Mouse (Mus musculus): ENCODE results near the gene Zfp366. TPM values are rescaled to one million over a fixed set of nuclear protein-coding genes. Genes with fewer than 3 reads are reported as not detected.
A peak's percentile ranks its signal among the peaks of the same experiment; 100 is the strongest.

The Zfp366 gene
- polyA plus RNA-seq, 1 experiment from 2014 or later = 0.83 TPM

DNA sequence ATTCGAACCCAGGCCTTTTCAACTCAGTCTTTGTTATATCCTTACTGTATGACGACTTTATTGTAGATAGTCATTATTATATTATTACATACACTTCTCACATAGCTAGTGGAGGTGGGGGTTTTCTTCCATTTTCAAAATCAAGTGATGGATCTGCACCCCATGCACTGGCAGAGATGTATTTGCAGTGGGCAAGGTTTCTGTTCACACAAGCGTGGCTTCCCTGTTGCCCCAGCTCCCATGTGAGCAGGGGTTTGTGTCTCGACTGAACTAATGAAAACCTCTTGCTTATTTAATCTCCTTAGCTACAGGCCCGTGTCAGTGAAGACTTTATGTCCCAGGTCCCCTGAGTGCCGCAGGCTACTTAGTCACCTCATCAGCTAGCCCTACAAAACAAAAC lies 59.8 kb downstream of the Zfp366 start:
- Histone ChIP-seq H3K9ac (ENCODE audit: low read length) (no peak overlapping the region), H3K4me3 (ENCODE audit: low read depth, low read length) (no peak overlapping the region), H3K9me3 (ENCODE audit: control insufficient read depth, low read length) (no peaks in the 10 kb centered on the region), H3K36me3 (ENCODE audit: control insufficient read depth, insufficient read depth, low read length) (no peaks in the 10 kb centered on the region), H3K4me2 (ENCODE audit: low read length) (no peak overlapping the region), H3K27ac (ENCODE audit: low read depth) (no peak overlapping the region), H3K4me1 (replicated peaks; ENCODE audit: control insufficient read depth, insufficient read depth, low read length) (no peaks in the 10 kb centered on the region; the same call in 1 of the 2 replicates), H3K27me3 (replicated peaks; ENCODE audit: control insufficient read depth, insufficient read depth, low read length) (no peaks in the 10 kb centered on the region)
- no peak for ATAC-seq (replicated peaks; ENCODE audit: low FRiP score, low TSS enrichment, low read depth)
- 63% methylated on average over 6 of the region's 6 CpGs for WGBS
- DNase-seq (ENCODE audit: low spot score) = no peak

GRCm38 (mm10) chr13:99244896-99245295 lies 60.3 kb downstream of the Zfp366 start:
- Histone ChIP-seq H3K27me3 (replicated peaks; ENCODE audit: control insufficient read depth, insufficient read depth, low read length) (no peaks in the 10 kb centered on the region), H3K9ac (ENCODE audit: low read length) (no peak overlapping the region), H3K9me3 (ENCODE audit: control insufficient read depth, low read length) (no peaks in the 10 kb centered on the region), H3K4me3 (ENCODE audit: low read depth, low read length) (no peak overlapping the region), H3K4me2 (ENCODE audit: low read length) (no peak overlapping the region), H3K4me1 (replicated peaks; ENCODE audit: control insufficient read depth, insufficient read depth, low read length) (no peaks in the 10 kb centered on the region; the same call in 1 of the 2 replicates), H3K27ac (ENCODE audit: low read depth) (no peak overlapping the region), H3K36me3 (ENCODE audit: control insufficient read depth, insufficient read depth, low read length) (no peaks in the 10 kb centered on the region)
- ATAC-seq (replicated peaks; ENCODE audit: low FRiP score, low TSS enrichment, low read depth) (no peak), DNase-seq (ENCODE audit: low spot score) (peak; percentile 38)
- WGBS = 61% methylated on average over 3 of the region's 3 CpGs

DNA sequence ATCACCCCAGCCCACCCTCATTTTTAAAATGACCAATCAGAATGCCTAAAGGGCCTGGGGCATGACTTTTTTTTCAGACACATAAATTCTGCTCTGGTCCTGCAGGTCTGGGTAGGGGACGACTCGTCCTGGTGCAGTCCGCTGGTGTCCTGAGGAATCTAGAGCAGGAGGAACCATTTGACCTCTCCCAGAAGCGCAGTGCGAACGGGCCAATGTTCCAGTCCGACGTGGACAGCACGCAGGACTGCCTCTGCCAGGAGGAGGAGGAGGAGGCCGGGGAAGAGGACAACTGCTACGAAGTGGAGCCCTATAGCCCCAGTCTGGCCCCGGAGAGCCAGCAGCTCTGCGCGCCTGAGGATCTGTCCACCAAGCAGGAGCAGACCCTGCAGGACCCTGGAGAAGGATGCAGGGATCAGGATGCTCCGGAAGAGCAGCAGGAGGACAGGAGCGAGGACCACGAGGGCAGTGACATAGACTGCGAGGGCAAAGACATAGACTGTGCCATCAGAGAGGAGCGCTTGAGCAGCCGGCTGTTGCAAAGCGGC lies 61.4 kb downstream of the Zfp366 start:
- H3K9ac ChIP-seq (ENCODE audit: low read length) = no peak overlapping the region
- no peaks in the 10 kb centered on the region for H3K36me3 ChIP-seq (ENCODE audit: control insufficient read depth, insufficient read depth, low read length)
- H3K27me3 ChIP-seq (replicated peaks; ENCODE audit: control insufficient read depth, insufficient read depth, low read length) = no peaks in the 10 kb centered on the region
- no peak overlapping the region for H3K4me2 ChIP-seq (ENCODE audit: low read length)
- DNase-seq (ENCODE audit: low spot score) = peak; percentile 27
- no peak for ATAC-seq (replicated peaks; ENCODE audit: low FRiP score, low TSS enrichment, low read depth)
- no peaks in the 10 kb centered on the region for H3K4me1 ChIP-seq (replicated peaks; ENCODE audit: control insufficient read depth, insufficient read depth, low read length)
- WGBS = 78% methylated on average over 21 of the region's 21 CpGs
- H3K9me3 ChIP-seq (ENCODE audit: control insufficient read depth, low read length) = no peaks in the 10 kb centered on the region
- H3K4me3 ChIP-seq (ENCODE audit: low read depth, low read length) = no peak overlapping the region
- no peak overlapping the region for H3K27ac ChIP-seq (ENCODE audit: low read depth)

DNA sequence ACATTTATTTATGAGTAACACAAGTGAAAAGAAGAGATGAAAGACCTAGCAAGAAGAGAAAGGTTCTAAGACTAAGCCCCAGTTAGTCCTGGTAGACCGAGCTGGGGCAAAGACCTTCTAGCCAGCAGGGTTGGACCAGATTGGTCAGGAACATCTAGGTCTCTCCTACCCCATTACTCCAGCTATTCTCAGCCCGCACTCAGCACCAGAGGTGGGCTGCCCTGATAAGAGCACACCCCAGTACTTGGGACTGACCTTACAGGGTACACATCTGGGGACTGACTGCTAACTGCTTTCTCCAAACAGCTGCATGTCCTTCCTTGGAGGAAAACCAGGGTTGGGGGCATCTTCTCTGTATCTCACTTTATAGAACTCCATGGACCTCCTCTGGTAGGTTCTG lies 66.2 kb downstream of the Zfp366 start:
- no peak for DNase-seq (ENCODE audit: low spot score)

DNA sequence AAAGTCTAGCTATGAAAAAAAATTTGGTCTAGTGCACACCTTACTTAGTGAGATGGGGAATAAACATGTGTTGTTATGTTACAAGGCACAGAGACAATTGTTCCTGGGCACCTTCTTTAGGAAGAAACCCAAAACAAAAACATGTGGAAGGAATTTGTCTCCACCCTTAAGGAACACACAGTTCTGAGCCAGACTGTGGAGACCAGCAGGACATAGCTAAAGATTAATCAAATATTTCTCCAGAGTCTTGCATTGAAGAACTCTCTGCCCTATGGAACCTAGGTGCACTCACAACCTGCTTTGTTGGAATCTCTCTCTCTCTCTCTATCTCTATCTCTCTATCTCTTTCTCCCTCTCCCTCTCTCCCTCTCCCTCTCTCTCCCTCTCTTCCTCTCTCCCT lies 69.6 kb downstream of the Zfp366 start:
- DNase-seq (ENCODE audit: low spot score) (no peak), ATAC-seq (replicated peaks; ENCODE audit: low FRiP score, low TSS enrichment, low read depth) (no peak)
- Histone ChIP-seq H3K27me3 (replicated peaks; ENCODE audit: control insufficient read depth, insufficient read depth, low read length) (no peaks in the 10 kb centered on the region), H3K4me3 (ENCODE audit: low read depth, low read length) (no peak overlapping the region), H3K9ac (ENCODE audit: low read length) (no peak overlapping the region), H3K36me3 (ENCODE audit: control insufficient read depth, insufficient read depth, low read length) (no peaks in the 10 kb centered on the region), H3K4me2 (ENCODE audit: low read length) (no peak overlapping the region), H3K27ac (ENCODE audit: low read depth) (no peak overlapping the region), H3K4me1 (replicated peaks; ENCODE audit: control insufficient read depth, insufficient read depth, low read length) (no peaks in the 10 kb centered on the region), H3K9me3 (ENCODE audit: control insufficient read depth, low read length) (no peaks in the 10 kb centered on the region)

More for the DNA sequence above, 66.2 kb downstream of the Zfp366 start:
- Histone ChIP-seq H3K4me3 (ENCODE audit: low read depth, low read length) (no peak overlapping the region), H3K9me3 (ENCODE audit: control insufficient read depth, low read length) (no peaks in the 10 kb centered on the region), H3K27ac (ENCODE audit: low read depth) (no peak overlapping the region), H3K9ac (ENCODE audit: low read length) (no peak overlapping the region), H3K4me2 (ENCODE audit: low read length) (no peak overlapping the region), H3K27me3 (replicated peaks; ENCODE audit: control insufficient read depth, insufficient read depth, low read length) (no peaks in the 10 kb centered on the region), H3K4me1 (replicated peaks; ENCODE audit: control insufficient read depth, insufficient read depth, low read length) (no peaks in the 10 kb centered on the region), H3K36me3 (ENCODE audit: control insufficient read depth, insufficient read depth, low read length) (no peaks in the 10 kb centered on the region)
- 91% methylated on average over 2 of the region's 2 CpGs for WGBS
- ATAC-seq (replicated peaks; ENCODE audit: low FRiP score, low TSS enrichment, low read depth) = no peak

GRCm38 (mm10) chr13:99254781-99255180 lies 70.2 kb downstream of the Zfp366 start:
- Histone ChIP-seq H3K9ac (ENCODE audit: low read length) (no peak overlapping the region), H3K27ac (ENCODE audit: low read depth) (no peak overlapping the region), H3K4me3 (ENCODE audit: low read depth, low read length) (no peak overlapping the region), H3K4me1 (replicated peaks; ENCODE audit: control insufficient read depth, insufficient read depth, low read length) (no peaks in the 10 kb centered on the region), H3K9me3 (ENCODE audit: control insufficient read depth, low read length) (no peaks in the 10 kb centered on the region), H3K4me2 (ENCODE audit: low read length) (no peak overlapping the region), H3K36me3 (ENCODE audit: control insufficient read depth, insufficient read depth, low read length) (no peaks in the 10 kb centered on the region), H3K27me3 (replicated peaks; ENCODE audit: control insufficient read depth, insufficient read depth, low read length) (no peaks in the 10 kb centered on the region)
- 41% methylated on average over 3 of the region's 3 CpGs for WGBS
- ATAC-seq (replicated peaks; ENCODE audit: low FRiP score, low TSS enrichment, low read depth) = no peak
- no peak for DNase-seq (ENCODE audit: low spot score)

GRCm38 (mm10) chr13:99256916-99257315 lies 72.3 kb downstream of the Zfp366 start:
- H3K27ac ChIP-seq (ENCODE audit: low read depth) = no peak overlapping the region
- ATAC-seq (replicated peaks; ENCODE audit: low FRiP score, low TSS enrichment, low read depth) (no peak), DNase-seq (ENCODE audit: low spot score) (no peak)
- no peaks in the 10 kb centered on the region for H3K36me3 ChIP-seq (ENCODE audit: control insufficient read depth, insufficient read depth, low read length)
- no peaks in the 10 kb centered on the region for H3K4me1 ChIP-seq (replicated peaks; ENCODE audit: control insufficient read depth, insufficient read depth, low read length)
- H3K4me2 ChIP-seq (ENCODE audit: low read length) = no peak overlapping the region
- no peaks in the 10 kb centered on the region for H3K27me3 ChIP-seq (replicated peaks; ENCODE audit: control insufficient read depth, insufficient read depth, low read length)
- H3K4me3 ChIP-seq (ENCODE audit: low read depth, low read length) = no peak overlapping the region
- no peak overlapping the region for H3K9ac ChIP-seq (ENCODE audit: low read length)
- H3K9me3 ChIP-seq (ENCODE audit: control insufficient read depth, low read length) = no peaks in the 10 kb centered on the region
- WGBS = 92% methylated on average over 4 of the region's 4 CpGs

- H3K27me3 ChIP-seq (replicated peaks; ENCODE audit: control insufficient read depth, insufficient read depth, low read length) = no peaks in the 10 kb centered on the region
- H3K4me1 ChIP-seq (replicated peaks; ENCODE audit: control insufficient read depth, insufficient read depth, low read length) = no peaks in the 10 kb centered on the region
- no peaks in the 10 kb centered on the region for H3K36me3 ChIP-seq (ENCODE audit: control insufficient read depth, insufficient read depth, low read length)
- H3K9ac ChIP-seq (ENCODE audit: low read length) = no peak overlapping the region
- H3K4me3 ChIP-seq (ENCODE audit: low read depth, low read length) = no peak overlapping the region
- H3K4me2 ChIP-seq (ENCODE audit: low read length) = no peak overlapping the region
- H3K27ac ChIP-seq (ENCODE audit: low read depth) = no peak overlapping the region
- H3K9me3 ChIP-seq (ENCODE audit: control insufficient read depth, low read length) = no peaks in the 10 kb centered on the region
- WGBS = 92% methylated on average over 3 of the region's 3 CpGs
- no peak for ATAC-seq (replicated peaks; ENCODE audit: low FRiP score, low TSS enrichment, low read depth)
- no peak for DNase-seq (ENCODE audit: low spot score)
Measured at GRCm38 (mm10) chr13:99258677-99259076, 74.1 kb downstream of the Zfp366 start.

DNA sequence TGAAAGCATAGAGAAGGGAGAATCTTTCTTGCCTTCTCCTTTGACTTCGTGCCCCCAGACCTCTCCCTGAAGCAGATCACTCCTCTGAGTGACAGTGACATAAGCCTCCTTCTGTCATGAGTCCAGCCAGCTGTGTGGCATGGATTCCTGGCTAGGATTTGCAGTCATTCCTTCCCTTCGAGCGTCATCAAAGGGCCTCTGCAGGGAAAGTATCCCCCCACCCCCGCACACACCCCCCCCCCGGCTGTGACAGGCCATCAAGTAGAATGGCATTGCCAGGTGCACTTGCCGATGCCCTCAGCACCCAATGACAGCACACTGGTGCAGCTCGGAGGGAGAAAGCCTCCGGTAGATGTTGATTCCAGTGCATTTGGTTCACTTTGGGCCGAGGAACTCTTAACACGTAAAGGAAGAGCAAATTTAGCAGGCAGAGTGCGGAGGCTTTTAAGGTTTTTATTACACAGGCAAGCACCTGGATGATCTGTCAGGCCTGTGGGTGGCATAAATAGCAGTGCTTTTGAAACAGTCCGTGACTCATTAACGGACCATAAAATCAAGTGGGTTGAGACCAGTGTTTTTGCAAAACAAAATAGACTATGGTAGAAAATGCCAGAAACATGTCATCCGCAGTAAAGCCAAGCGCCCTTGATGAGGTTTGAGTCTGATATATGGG lies 75.0 kb downstream of the Zfp366 start:
- DNase-seq (ENCODE audit: low spot score) (no peak), ATAC-seq (replicated peaks; ENCODE audit: low FRiP score, low TSS enrichment, low read depth) (no peak)
- Histone ChIP-seq H3K4me2 (ENCODE audit: low read length) (no peak overlapping the region), H3K27ac (ENCODE audit: low read depth) (no peak overlapping the region), H3K9ac (ENCODE audit: low read length) (no peak overlapping the region), H3K4me3 (ENCODE audit: low read depth, low read length) (no peak overlapping the region), H3K4me1 (replicated peaks; ENCODE audit: control insufficient read depth, insufficient read depth, low read length) (no peaks in the 10 kb centered on the region), H3K36me3 (ENCODE audit: control insufficient read depth, insufficient read depth, low read length) (no peaks in the 10 kb centered on the region), H3K9me3 (ENCODE audit: control insufficient read depth, low read length) (no peaks in the 10 kb centered on the region), H3K27me3 (replicated peaks; ENCODE audit: control insufficient read depth, insufficient read depth, low read length) (no peaks in the 10 kb centered on the region)
- WGBS = 72% methylated on average over 15 of the region's 15 CpGs

All from intestine, embryonic 14.5 days (tissue).